Mouse (Mus musculus) limb, embryonic 14.5 days (tissue): ENCODE results near the gene Dgki. TPM values are rescaled to one million over a fixed set of nuclear protein-coding genes. Genes with fewer than 3 reads are reported as not detected.

ENCODE experiments used
- ATAC-seq: fragments of 200-750 bp; cut with Nextera tagmentation; 2 replicates; pipeline ENCODE4 v1.8.0; 2017; ENCODE audit warnings: low read depth, moderate number of reproducible peaks, moderate TSS enrichment; ENCODE audit not compliant: low FRiP score
- DNase-seq: peaks from one replicate; pipeline ENCODE4 v3.0.0-alpha.2; 2015; ENCODE audit warnings: low spot score
- H3K27ac ChIP-seq: fragments of 300-500 bp; sonication (generic); replicated peaks from 2 replicates; pipeline ENCODE4 v1.5.1; 2014; ENCODE audit warnings: low read depth, mild to moderate bottlenecking, low read length, moderate library complexity, mixed read lengths
- H3K27me3 ChIP-seq: fragments of 300-500 bp; sonication (generic); 2 replicates; pipeline ENCODE4 v1.6.1; 2014; ENCODE audit warnings: low read length, mixed read lengths; ENCODE audit not compliant: control insufficient read depth, insufficient read depth
- H3K36me3 ChIP-seq: fragments of 300-500 bp; sonication (generic); 2 replicates; pipeline ENCODE4 v1.6.1; 2014; ENCODE audit warnings: mild to moderate bottlenecking, low read length, moderate library complexity, mixed read lengths; ENCODE audit not compliant: control insufficient read depth, insufficient read depth
- H3K4me1 ChIP-seq: fragments of 300-500 bp; sonication (generic); 2 replicates; pipeline ENCODE4 v1.6.1; 2014; ENCODE audit warnings: antibody characterized with exemption, low read length, mixed read lengths; ENCODE audit not compliant: control insufficient read depth, insufficient read depth
- H3K4me2 ChIP-seq: fragments of 300-500 bp; sonication (generic); replicated peaks from 2 replicates; pipeline ENCODE4 v1.6.1; 2014; ENCODE audit warnings: low read depth, mild to moderate bottlenecking, low read length, moderate library complexity; ENCODE audit not compliant: severe bottlenecking
- H3K4me3 ChIP-seq: fragments of 300-500 bp; sonication (generic); replicated peaks from 2 replicates; pipeline ENCODE4 v1.5.1; 2014; ENCODE audit warnings: low read length
- H3K9ac ChIP-seq: fragments of 300-500 bp; sonication (generic); 2 replicates; pipeline ENCODE4 v1.6.1; 2014; ENCODE audit warnings: mild to moderate bottlenecking, low read depth, low read length, moderate library complexity; ENCODE audit not compliant: severe bottlenecking
- H3K9me3 ChIP-seq: fragments of 300-500 bp; sonication (generic); 2 replicates; pipeline ENCODE4 v1.6.1; 2016; ENCODE audit warnings: low read length; ENCODE audit not compliant: control insufficient read depth
- POLR2A ChIP-seq: fragments of 200-500 bp; IDR thresholded peaks from 2 replicates; pipeline ENCODE4 v1.8.0; 2012; ENCODE audit warnings: inconsistent platforms, mild to moderate bottlenecking, moderate library complexity, borderline replicate concordance; ENCODE audit not compliant: insufficient read depth, insufficient read length; ENCODE audit errors: extremely low read depth
- WGBS: fragments of 180-500 bp; shearing (Covaris S2); extraction: QIAGEN DNeasy Blood & Tissue Kit; methylation state at CpG from one replicate; pipeline ENCODE4 v1.1.7; 2014; 5-methylcytosine and 5-hydroxymethylcytosine counted together
- polyA plus RNA-seq, 2 experiments: library from polyadenylated mRNA; depleted of rRNA in 1 of 2; stranded (reverse) in 1 of 2; unstranded in 1 of 2; fragments of >200 nt; fragmentation: Nextera tagmentation in 1 of 2; extraction: Ambion mirVana in 1 of 2; gene quantifications; 2 replicates each; pipeline versions ENCODE4 v1.2.1 to v1.2.3; 2012 to 2014

The Dgki gene
- polyA plus RNA-seq, 2 experiments = 0.58 to 0.85 TPM

DNA sequence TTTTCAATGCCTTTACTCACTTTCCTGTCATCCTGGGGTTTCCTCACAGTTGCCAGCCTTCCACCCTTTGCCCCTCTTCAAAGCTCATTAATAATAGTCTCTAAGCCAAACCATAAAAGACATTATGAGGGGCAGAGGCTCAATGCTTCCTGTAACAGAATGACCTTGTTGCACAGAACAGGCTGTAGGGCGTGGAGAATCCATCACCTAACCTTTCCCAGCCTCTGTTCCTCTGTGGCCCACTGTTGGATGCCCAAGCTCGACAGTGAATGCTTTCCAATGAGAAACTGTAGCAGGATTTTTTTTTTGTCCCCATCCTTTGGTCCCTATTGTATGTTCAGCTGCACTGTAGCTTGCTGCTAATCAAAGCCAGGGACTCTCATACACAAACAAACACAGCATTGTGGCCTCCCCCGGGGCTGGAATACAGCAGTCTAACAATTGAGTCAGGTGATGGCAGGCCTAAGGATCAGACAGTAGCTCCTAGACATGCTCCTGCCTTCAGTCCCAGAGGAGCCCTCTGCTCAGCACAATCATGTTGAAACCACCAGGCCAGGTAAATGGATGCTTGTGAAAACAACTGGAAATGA is 502.8 kb downstream of the Dgki start:
- Histone ChIP-seq H3K36me3 (peaks cover 20% of the 10 kb centered on the region; the same call in 1 of the 2 replicates), H3K9me3 (no peaks in the 10 kb centered on the region), H3K9ac (no peak overlapping the region), H3K27me3 (no peaks in the 10 kb centered on the region), H3K27ac (no peak overlapping the region), H3K4me3 (no peak overlapping the region), H3K4me2 (no peak overlapping the region), H3K4me1 (0 out of 2 replicates have a peak, but pooled peaks cover 4% of the 10 kb centered on the region)
- TF ChIP-seq POLR2A = no peak
- ATAC-seq (no peak), DNase-seq (no peak)
- WGBS = 36% methylated on average over 3 of the region's 3 CpGs

Other genes with a start within 250 kb of the Dgki start
- 51.7 and 60.1 TPM in 2 replicates for gene Creb3l2, start 142.0 kb upstream of the Dgki start, polyA plus RNA-seq (2012; rRNA removed)
- gene Creb3l2, start 142.0 kb upstream of the Dgki start, polyA plus RNA-seq (2014; fragmentation: Nextera tagmentation; extraction: Ambion mirVana) = 44.4 and 48.2 TPM in 2 replicates
- gene Akr1d1, start 230.0 kb upstream of the Dgki start, polyA plus RNA-seq (2012; rRNA removed) = 0.13 TPM in 1 of 2 replicates, not detected in the other
- gene Akr1d1, start 230.0 kb upstream of the Dgki start, polyA plus RNA-seq (2014; fragmentation: Nextera tagmentation; extraction: Ambion mirVana) = 0.07 and 0.19 TPM in 2 replicates